Mouse (Mus musculus) hindlimb bud, embryonic 11.5 days (tissue): Measurements from ENCODE around the gene Lpo.

Experiments used
- DNase-seq: peaks from one replicate; pipeline ENCODE4 v3.0.0-alpha.2; 2012; ENCODE audit warnings: low read depth, low spot score; ENCODE audit errors: extremely low spot score

The Lpo gene

DNA sequence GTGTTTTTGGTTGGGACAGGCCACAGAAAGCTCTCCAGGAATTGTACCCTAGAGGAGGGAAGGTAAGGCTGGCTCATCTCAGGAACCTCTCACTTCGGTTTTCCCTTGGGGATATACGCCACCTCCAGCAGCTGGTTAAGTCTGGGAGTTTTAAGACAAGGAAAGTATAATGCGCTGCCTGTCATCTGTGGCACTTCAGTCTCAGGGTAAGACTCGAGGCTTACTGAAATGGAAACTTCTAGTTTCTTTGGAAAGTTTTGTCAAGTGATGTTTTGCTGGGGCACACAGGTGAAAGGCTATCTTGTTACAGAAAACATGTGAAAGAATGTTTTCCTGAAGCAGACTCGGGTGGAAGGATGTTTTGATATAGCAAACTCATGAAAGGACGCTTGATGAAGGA lies 20.7 kb downstream of the Lpo start:
- no peak for DNase-seq

DNA sequence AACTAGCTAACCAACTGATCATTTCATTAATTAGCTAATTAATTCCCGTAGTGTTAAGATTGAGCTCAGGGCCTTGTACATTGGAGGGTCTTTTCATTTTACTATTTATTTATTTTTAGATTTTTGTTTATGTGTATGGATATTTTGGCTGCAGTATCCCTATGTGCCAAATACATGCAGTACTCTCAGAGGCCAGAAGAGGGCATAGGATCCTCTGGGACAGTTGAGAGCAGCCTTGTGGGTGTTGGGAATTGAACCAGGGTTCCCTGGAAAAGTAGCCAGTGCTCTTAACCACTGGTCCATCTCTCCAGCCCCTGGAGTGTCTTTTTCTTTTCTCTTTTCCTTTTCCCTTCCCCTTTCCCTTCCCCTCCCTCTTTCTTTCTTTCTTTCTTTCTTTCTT lies 22.6 kb downstream of the Lpo start:
- peak; percentile 5 for DNase-seq

DNA sequence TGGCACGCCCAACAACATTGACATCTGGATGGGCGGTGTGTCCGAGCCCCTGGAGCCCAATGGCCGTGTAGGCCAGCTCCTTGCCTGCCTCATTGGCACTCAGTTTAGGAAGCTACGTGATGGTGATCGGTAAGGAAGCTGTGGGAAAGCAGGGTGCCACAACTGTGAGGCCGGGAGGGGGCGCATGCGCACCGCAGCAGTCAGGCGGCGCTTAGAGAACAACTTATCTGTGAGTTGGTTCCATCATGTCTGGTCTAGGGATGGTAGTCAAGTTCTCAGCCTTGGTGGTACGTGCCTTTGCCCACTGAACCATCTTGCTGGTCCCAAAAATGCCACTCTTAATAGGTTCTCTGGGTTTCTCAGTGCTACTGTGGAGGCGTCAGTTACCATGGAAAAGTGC lies 25.5 kb downstream of the Lpo start:
- no peak for DNase-seq

DNA sequence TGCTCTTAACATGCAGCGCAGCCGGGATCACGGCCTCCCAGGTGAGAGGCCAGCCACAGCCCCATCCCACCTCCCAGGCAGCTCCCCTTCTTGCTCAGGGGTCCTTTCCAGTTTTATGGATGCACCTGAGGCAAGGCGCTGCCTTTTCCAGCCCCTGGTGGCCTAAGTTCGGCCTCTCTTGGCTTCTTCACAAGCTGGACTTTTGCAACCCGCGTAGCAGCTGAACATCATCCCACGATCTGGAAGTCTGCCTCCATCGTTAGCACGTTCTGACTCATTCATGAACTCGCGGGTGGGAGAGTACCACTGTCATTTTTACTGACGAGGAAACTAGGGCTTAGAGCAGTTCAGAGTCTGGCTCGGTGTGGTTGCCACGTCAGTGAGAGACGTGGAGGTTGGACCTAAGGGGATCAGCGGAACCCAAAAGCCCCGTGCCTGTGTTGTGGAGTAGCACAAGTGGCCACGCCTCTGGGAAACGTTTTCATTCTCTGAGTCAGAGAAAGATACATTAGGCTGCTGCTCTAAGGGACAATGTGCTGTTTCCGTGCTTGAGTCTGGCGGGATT lies 26.3 kb downstream of the Lpo start:
- DNase-seq = no peak

DNA sequence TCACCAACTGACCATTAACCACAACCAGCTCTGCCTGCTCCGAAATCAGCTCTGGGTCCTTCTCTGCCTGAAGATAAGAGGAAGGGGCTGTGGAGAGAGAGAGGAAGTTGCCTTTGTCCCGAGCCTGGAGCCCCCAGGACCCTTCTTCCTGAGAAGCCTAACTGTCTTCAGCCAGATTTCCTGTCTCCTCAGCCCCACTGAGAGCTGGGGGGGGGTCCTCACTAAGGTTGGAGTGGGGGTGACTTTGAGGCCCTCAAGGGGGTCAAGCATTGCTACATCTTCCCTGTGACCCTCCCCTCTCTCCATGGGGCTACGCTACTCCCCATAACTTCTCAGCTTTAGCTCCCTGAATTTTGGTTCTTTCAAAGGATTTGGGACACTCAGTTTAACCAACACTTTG lies 34.6 kb downstream of the Lpo start, which contains the start of gene Mpo:
Mpo (plus strand) TSS at position 122 of the 400 bp plus-strand sequence.
- DNase-seq = no peak

DNA sequence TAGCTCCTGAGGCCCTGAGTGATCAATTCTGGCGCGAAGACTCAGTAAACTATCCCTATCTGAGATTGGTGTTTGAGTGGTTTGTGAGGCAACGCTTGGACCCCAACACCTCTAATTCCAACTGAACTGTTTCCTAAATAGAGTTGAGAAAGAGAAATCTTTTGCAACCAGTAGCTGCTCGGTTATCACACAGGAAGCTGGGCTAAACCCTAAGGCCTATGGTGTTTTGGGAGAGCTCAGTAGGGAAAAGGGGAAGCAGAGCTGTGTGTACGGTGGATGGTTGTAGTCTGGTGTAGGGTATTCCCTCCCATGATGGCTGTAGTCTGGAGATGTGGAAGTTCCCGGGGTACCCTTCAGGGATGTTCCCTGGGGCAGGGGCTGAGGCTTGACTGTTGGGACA lies 38.0 kb downstream of the Lpo start:
- DNase-seq = no peak

DNA sequence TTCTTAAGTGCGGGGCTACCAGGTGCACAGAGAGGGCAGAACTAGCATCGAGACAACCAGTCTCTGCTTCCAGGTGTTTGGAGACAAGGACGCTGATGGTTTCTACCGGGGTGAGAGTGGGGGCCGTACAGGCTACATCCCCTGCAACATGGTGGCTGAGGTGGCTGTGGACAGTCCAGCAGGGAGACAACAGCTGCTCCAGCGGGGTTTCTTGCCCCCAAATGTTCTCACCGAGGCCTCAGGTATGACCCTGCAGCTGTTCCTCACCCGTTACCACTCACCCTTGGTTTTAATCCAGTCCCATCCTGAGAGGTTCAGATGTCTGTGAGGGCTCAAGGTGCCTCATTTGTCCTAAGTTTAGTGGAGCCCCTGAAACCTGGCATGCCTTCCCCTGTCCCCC lies 48.0 kb downstream of the Lpo start:
- no peak for DNase-seq

DNA sequence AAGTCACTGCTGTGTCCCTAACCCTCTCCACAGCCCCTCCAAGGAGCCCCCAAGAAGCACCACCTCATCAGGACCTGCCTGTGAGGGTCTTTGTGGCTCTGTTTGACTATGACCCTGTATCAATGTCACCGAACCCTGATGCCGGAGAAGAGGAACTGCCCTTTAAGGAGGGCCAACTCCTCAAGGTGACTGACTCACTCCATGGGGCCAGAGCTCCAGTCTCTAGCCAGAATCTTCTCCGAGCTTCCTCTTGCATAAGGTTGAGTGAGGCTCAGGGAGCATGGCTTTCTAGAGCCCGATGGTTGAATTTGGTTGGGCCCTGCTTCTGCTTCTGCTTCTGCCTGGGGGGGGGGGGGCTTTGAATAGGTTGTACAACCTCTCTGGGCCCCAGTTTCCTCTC lies 48.7 kb downstream of the Lpo start:
- no peak for DNase-seq

DNA sequence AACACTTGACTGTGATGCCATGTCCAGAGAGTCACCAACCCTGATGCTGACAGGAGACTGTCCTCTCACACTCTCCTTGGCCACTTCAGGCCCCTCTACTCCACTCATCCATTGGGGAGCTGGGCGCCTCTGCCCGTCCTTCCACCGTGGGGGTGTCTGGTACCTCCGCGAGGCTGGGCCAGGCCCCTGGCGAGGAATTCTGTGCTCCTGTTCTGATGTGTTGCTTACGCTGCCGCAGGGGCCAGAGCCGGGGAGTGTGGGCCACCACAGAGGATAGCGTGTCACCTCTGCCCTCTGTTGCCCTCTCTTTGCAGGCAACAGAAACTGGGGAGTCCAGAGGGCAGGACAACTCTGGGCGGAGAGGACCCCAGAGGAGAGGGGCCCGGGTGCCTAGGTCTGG lies 49.2 kb downstream of the Lpo start:
- no peak for DNase-seq

DNA sequence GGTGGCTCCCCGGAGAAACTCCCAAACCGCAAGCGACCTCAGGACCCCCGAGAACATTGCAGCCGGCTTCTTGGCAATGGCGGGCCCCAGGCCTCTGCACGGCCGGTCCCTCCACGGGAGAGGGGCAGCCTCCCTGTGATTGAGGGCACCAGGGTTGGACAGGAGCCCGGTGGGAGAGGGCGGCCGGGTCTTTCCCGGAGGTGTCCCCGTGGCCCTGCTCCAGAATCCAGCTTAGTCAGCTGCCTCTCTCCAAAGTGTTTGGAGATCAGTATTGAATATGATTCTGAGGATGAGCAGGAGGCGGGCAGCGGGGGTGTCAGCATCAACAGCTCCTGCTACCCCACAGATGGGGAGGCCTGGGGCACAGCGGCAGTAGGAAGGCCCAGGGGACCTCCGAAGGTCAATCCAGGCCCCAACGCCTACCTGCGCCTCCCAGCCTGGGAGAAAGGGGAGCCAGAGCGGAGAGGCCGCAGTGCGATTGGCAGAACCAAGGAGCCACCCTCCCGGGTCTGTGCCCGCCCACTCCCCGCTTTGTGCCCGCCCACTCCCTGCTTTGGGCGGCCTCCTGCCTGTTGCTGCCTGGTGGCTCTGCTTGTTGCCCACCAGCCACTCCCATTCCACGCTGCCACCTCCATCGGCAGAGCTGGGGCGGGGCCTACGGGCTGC lies 49.9 kb downstream of the Lpo start:
- DNase-seq = no peak

DNA sequence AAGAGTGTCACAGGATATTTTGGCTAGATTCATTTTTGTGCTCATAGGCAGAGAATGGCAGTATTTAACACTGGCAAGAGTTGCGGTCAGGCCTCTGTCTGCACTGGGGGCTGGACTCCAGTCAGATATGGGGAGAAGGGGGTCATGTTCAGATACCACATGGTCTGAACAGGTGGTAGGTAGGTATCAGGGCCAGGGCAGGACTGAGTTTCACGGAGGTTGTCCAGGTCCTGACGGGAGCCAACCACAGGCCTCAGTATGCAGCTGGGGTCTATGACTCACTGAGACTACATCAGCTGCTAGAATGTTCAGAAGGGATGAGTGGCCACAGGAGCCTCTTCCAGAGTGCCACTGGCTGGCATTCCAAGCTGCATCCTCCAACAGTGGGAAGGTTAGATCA lies 55.7 kb downstream of the Lpo start:
- DNase-seq = no peak

DNA sequence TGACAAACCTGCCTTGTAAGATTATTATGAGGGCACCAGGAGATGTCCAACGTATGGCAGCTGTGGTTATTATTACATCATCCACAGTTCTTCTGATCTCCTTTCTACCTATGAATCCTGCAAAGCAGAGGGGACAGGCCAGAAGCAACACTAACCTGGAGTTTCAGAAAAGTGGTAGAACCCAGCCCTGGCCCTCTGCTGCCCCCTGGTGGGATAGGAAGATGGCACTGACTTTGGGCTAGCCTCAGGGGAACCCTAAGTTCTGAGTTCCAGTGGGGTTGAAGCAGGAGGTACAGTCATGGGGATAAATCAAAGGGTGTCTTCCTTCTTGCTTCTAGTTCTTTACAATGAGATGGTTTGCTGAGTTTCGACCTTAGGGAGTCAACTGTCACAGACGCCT lies 57.1 kb downstream of the Lpo start:
- DNase-seq = no peak

DNA sequence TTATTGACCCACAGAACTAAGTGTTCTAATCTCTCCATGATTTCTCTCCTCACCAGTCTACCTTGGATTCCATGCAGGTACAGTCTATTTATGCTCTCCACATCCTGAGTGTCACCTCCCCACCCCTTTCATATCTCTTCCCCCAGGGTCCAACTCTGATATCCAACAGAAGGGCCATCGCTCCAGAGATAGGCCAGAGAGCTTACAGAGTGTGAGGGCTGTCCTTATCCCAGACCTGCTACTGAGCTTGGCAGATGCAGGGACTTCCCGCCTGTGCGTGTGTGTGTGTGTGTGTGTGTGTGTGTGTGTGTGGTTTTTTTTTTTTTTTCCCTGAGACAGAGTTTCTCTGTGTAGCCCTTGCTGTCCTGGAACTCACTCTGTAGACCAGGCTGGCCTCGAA lies 59.3 kb downstream of the Lpo start:
- DNase-seq = no peak

DNA sequence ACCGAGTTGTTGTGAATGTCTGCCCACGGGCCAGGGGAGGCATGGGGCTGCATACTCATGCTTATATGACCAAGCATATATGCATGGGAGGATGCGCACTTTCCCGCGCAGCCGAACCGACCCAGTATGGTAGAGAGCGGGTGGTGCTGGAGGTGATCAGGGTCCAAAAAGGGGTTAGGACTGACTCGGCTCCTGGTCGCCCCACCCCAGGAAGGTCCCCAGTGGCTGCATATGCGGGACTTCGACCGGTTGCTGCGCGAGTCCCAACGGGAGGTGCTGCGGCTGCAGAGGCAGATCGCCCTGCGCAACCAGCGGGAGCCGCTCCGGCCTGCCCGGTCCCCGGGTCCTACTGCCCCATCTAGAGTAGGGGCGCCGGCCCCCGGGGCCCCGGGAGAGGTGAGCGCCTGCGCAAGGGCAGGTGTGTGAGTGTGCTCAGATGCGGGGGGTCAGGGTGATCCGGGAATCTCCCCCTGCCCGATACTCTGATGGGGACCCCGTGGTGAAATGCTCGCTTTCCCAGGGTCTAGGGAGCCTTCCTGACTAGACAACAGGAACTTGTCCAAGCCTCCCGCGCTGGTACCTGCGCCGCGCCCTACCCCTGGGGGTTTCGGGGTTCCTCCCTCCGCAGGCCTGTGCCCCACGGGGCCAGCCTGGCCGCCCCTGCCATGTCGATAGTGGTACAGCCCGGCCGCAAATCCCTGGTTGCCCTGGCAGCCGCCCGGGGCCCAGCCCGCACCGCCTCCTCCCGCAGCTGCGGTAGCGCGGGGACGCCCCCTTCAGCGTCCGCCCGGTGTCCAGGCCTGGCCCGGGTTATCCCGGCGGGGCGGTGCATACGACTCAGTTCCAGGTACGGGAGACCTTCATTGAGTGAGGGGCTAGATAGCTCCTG lies 63.9 kb downstream of the Lpo start:
- DNase-seq = no peak

DNA sequence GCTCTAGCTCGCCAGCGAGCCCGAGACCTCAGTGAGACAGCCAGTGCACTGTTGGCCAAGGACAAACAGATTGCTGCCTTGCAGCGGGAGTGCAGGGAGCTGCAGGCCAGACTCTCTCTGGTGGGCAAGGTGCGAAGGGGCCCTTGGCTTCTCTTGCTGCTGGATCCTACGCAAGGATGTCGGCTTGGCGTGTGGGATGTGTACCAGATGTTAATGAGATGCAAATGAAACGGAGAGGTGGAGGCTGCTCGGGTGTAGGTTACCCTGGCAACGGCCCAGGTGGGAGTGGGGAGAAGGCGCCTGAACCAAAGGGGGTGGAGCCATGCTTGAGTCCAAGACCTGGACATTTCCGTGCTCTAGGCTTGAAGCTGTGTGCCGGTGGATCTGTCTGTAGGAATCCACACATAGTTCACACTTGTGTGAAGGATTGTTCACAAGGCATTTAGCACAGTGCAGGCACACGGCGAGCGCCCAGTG lies 64.5 kb downstream of the Lpo start:
- DNase-seq = no peak

DNA sequence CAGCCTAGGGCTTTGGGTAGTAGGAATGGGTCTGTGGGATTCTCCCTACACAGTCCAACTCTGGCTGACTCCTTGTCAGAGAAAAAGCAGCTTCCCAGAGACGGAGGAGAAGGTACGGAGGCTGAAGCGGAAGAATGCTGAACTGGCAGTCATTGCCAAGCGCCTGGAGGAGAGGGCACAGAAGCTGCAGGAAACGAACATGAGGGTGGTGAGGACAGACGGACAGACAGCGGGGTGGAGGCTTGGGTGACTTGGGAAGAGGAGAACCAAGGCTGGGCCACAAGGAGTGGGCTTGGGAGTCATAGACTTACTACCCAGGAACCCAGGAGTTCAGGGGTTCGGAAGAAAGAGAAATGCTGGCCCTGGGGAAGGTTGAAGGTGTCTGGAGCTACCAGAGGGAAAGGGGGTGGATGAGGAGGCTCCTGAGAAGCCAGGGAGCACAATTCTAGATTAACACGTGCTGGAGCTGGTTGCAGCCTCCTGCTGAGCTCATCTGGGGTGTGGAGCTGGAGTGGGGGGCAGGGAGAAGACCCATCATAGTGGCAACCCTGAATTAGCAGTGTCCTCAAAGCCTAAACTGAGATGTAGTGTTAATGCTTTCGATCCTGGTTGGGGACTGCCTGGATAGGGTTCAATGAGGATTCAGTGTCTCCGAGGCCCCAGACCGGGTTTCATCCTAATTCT lies 65.2 kb downstream of the Lpo start:
- DNase-seq = no peak

DNA sequence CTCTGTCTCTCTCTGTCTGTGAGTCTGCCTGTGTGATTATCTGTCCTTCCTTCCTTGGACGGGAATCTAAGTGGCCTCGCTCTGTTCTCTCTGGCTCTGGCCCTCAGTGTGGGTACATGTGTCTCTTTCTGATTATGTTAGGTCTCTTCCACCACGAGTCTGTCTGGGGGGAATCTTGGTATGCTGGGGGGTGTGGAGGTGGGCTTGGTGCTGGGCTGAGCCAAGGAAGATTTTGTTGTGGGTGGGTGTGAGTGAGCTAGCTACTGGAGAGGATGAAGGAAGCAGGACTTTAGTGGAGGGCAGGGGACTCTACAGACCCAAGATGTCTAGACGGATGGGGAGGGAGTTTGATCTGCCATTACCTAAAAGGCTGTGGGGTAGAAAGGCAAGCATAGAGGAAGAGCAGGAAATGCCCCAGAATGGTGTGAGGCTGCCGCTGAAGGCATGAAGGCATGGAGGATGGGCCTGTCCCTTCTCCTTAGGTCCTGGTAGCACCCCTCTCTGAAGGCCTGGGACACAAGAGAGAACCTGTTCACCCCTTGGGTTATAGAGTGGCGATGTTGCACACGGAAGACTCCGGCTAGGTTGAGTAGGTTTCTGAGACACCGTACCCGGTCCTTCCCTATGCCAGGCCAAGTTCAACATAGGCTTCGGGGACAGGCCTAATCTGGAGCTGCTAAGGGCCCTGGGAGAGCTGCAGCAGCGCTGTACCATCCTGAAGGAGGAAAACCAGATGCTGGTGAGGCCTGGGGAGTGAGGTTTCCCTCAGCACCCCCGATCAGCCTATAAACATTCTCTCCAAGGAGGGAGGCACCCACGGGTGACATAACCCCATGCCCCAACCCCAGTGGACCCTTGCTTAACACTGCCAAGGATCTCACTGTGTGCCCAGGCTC lies 66.0 kb downstream of the Lpo start:
- no peak for DNase-seq

DNA sequence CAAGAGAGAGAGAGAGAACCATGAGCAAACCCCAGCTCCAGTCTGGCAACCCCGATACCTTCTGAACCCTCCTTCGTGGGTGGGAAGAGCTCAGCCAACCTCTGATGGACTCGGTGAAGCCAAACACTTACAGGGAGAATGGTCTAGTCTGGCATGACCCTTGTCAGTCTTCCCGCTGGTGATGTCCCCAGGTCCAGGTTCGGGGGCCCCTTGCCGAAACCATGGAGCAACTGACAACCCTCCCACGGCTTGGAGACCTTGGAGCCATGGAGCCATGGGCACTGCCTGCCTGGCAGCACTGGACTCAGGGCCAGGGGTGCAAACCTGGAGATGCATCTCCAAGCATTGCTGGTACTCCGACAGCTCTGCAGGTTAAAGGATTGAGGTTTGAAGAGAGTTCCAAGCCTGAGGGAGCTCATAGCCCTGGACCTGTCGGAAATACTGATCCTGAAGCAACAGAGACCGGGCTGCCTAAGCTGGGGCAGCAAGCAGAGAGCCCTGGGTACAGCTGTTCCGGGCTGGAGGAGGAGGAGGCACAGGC lies 66.8 kb downstream of the Lpo start:
- DNase-seq = no peak

DNA sequence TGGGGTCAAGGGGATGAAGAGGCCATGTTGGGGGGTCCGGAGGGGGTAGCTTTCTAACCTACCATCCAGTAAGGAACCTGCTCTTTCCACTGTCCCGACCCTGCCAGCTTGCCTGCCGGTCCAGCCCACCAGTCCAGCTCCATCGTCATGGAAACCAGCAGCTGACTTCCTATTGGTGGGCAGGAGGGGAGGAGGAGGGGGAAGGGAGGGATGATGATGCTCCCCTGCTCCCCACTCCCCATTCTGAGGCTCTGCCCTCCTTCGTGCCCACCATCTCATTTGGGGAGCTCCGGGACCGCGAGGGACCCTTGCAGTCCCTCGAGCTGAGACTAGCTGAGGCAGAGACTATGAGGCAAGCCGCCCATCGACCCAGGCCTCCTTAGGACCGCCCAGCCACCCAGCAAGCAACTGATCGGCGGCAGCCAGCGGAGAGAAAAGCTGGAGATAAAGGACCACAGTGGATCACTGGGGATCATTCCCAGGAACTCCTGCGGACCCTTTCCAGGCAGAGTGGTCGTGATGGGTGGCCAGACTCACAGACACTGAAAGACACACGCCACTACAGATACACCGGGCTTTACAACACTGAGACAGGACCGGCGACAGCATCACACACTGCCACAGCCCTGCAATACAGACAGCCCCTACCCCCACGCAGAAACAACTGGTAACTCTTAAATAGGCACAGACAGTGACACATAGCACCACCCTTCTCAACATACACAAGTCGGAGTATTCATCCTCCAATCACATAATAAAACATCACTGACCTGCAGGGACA lies 67.6 kb downstream of the Lpo start, which contains the start of gene Tspoap1:
Tspoap1 (plus strand) TSS at position 241 of the 781 bp plus-strand sequence.
- DNase-seq = no peak
